Mouse (Mus musculus) intestine, embryonic 16.5 days (tissue): ENCODE results near the gene Terb2. TPM values are rescaled to one million over a fixed set of nuclear protein-coding genes. Genes with fewer than 3 reads are reported as not detected.
A peak's percentile ranks its signal among the peaks of the same experiment; 100 is the strongest.
"Not testable (repeated sequence)": the region's sequence is repeated elsewhere in the genome, so short reads cannot be mapped to it uniquely, and the experiment has no call there.

Experiments used
- ATAC-seq: fragments of 200-750 bp; cut with Nextera tagmentation; 2 replicates; pipeline ENCODE4 v1.8.0; 2017; ENCODE audit warnings: moderate TSS enrichment, moderate library complexity
- H3K27ac ChIP-seq: fragments of 300-500 bp; sonication (generic); 2 replicates; pipeline ENCODE4 v1.5.1; 2014; ENCODE audit warnings: mild to moderate bottlenecking, low read length
- H3K27me3 ChIP-seq: fragments of 300-500 bp; sonication (generic); replicated peaks from 2 replicates; pipeline ENCODE4 v1.6.1; 2014; ENCODE audit warnings: low read length, control low read depth, mixed read lengths; ENCODE audit not compliant: control insufficient read depth, insufficient read depth
- H3K36me3 ChIP-seq: fragments of 300-500 bp; sonication (generic); 2 replicates; pipeline ENCODE4 v1.6.1; 2014; ENCODE audit warnings: low read length, control low read depth; ENCODE audit not compliant: control insufficient read depth, insufficient read depth
- H3K4me1 ChIP-seq: fragments of 300-500 bp; sonication (generic); 2 replicates; pipeline ENCODE4 v1.6.1; 2014; ENCODE audit warnings: low read length, control low read depth, mixed read lengths; ENCODE audit not compliant: control insufficient read depth, insufficient read depth
- H3K4me2 ChIP-seq: fragments of 300-500 bp; sonication (generic); 2 replicates; pipeline ENCODE4 v1.6.1; 2014; ENCODE audit warnings: low read depth, low read length, control low read depth
- H3K4me3 ChIP-seq: fragments of 300-500 bp; sonication (generic); 2 replicates; pipeline ENCODE4 v1.5.1; 2014; ENCODE audit warnings: mild to moderate bottlenecking, low read length
- H3K9ac ChIP-seq: fragments of 300-500 bp; sonication (generic); 2 replicates; pipeline ENCODE4 v1.6.1; 2014; ENCODE audit warnings: low read depth, low read length
- H3K9me3 ChIP-seq: fragments of 300-500 bp; sonication (generic); 2 replicates; pipeline ENCODE4 v1.6.1; 2016; ENCODE audit warnings: low read length, control low read depth; ENCODE audit not compliant: control insufficient read depth
- WGBS: fragments of 180-500 bp; shearing (Covaris S2); extraction: QIAGEN DNeasy Blood & Tissue Kit; methylation state at CpG from one replicate; pipeline ENCODE4 v1.1.7; 2014; 5-methylcytosine and 5-hydroxymethylcytosine counted together
- polyA plus RNA-seq: library from polyadenylated mRNA; unstranded; fragments of >200 nt; fragmentation: Nextera tagmentation; extraction: Ambion mirVana; gene quantifications from 2 replicates; pipeline ENCODE4 v1.2.1, GENCODE M21; 2015

Gene Terb2
- polyA plus RNA-seq, 1 experiment from 2014 or later: not detected

- Histone ChIP-seq H3K36me3 (no peaks in the 10 kb centered on the region), H3K27ac (no peak overlapping the region), H3K4me2 (no peak overlapping the region), H3K9ac (no peak overlapping the region), H3K4me1 (no peaks in the 10 kb centered on the region), H3K9me3 (no peaks in the 10 kb centered on the region), H3K4me3 (no peak overlapping the region), H3K27me3 (no peaks in the 10 kb centered on the region)
- WGBS: 74% methylated on average over 8 of the region's 8 CpGs
- no peak for ATAC-seq
Measured at GRCm38 (mm10) chr2:122180051-122180822, 5.8 kb upstream of the Terb2 start.

GRCm38 (mm10) chr2:122185086-122185485 is 986 bp upstream of the Terb2 start:
- Histone ChIP-seq H3K4me3 (no peak overlapping the region), H3K27me3 (no peaks in the 10 kb centered on the region), H3K27ac (no peak overlapping the region), H3K4me2 (no peak overlapping the region), H3K36me3 (no peaks in the 10 kb centered on the region), H3K9ac (no peak overlapping the region), H3K9me3 (no peaks in the 10 kb centered on the region), H3K4me1 (no peaks in the 10 kb centered on the region)
- ATAC-seq: no peak
- WGBS: 87% methylated on average over 4 of the region's 4 CpGs

- Histone ChIP-seq H3K36me3 (no peaks in the 10 kb centered on the region), H3K9ac (no peak overlapping the region), H3K27me3 (no peaks in the 10 kb centered on the region), H3K4me1 (no peaks in the 10 kb centered on the region), H3K4me3 (no peak overlapping the region), H3K27ac (no peak overlapping the region), H3K9me3 (no peaks in the 10 kb centered on the region), H3K4me2 (no peak overlapping the region)
- peak; percentile 74 for ATAC-seq
- 81% methylated on average over 3 of the region's 3 CpGs for WGBS
Measured at GRCm38 (mm10) chr2:122186751-122187150, 679 bp downstream of the Terb2 start.

GRCm38 (mm10) chr2:122191849-122192248 is 5.8 kb downstream of the Terb2 start:
- no peak overlapping the region for H3K9ac ChIP-seq
- H3K9me3 ChIP-seq: no peaks in the 10 kb centered on the region
- no peaks in the 10 kb centered on the region for H3K4me1 ChIP-seq
- no peak for ATAC-seq
- H3K36me3 ChIP-seq: no peaks in the 10 kb centered on the region
- H3K27ac ChIP-seq: no peak overlapping the region
- WGBS: 73% methylated on average over 3 of the region's 3 CpGs
- H3K4me3 ChIP-seq: no peak overlapping the region
- no peak overlapping the region for H3K4me2 ChIP-seq
- H3K27me3 ChIP-seq: no peaks in the 10 kb centered on the region

GRCm38 (mm10) chr2:122194509-122194929 is 8.4 kb downstream of the Terb2 start:
- no peaks in the 10 kb centered on the region for H3K36me3 ChIP-seq
- H3K27me3 ChIP-seq: no peaks in the 10 kb centered on the region
- peak; percentile 79 for ATAC-seq
- 60% methylated on average over 1 of the region's 1 CpGs for WGBS
- no peak overlapping the region for H3K27ac ChIP-seq
- H3K9me3 ChIP-seq: no peaks in the 10 kb centered on the region
- H3K4me2 ChIP-seq: no peak overlapping the region
- H3K4me1 ChIP-seq: no peaks in the 10 kb centered on the region
- no peak overlapping the region for H3K4me3 ChIP-seq
- H3K9ac ChIP-seq: no peak overlapping the region

GRCm38 (mm10) chr2:122201501-122201900 is 15.4 kb downstream of the Terb2 start:
- H3K9me3 ChIP-seq: no peaks in the 10 kb centered on the region
- no peaks in the 10 kb centered on the region for H3K27me3 ChIP-seq
- no peak overlapping the region for H3K9ac ChIP-seq
- no peaks in the 10 kb centered on the region for H3K4me1 ChIP-seq
- H3K4me3 ChIP-seq: no peak overlapping the region
- H3K4me2 ChIP-seq: no peak overlapping the region
- H3K27ac ChIP-seq: no peak overlapping the region
- 77% methylated on average over 1 of the region's 1 CpGs for WGBS
- no peak for ATAC-seq
- H3K36me3 ChIP-seq: no peaks in the 10 kb centered on the region

- Histone ChIP-seq H3K9ac (no peak overlapping the region), H3K4me2 (no peak overlapping the region), H3K27me3 (no peaks in the 10 kb centered on the region), H3K9me3 (no peaks in the 10 kb centered on the region), H3K4me3 (no peak overlapping the region), H3K4me1 (peaks cover 4% of the 10 kb centered on the region; the same call in 1 of the 2 replicates), H3K36me3 (no peaks in the 10 kb centered on the region), H3K27ac (peak overlapping the region; percentile 86)
- WGBS: 34% methylated on average over 2 of the region's 2 CpGs
- ATAC-seq: peak; percentile 94
Measured at GRCm38 (mm10) chr2:122206440-122207107, 20.5 kb downstream of the Terb2 start.

GRCm38 (mm10) chr2:122210534-122211228 is 24.6 kb downstream of the Terb2 start:
- H3K27me3 ChIP-seq: no peaks in the 10 kb centered on the region
- H3K36me3 ChIP-seq: no peaks in the 10 kb centered on the region
- WGBS: 63% methylated on average over 3 of the region's 3 CpGs
- no peak overlapping the region for H3K4me3 ChIP-seq
- H3K4me1 ChIP-seq: peaks cover 4% of the 10 kb centered on the region; the same call in 1 of the 2 replicates
- H3K27ac ChIP-seq: no peak overlapping the region
- H3K9me3 ChIP-seq: no peaks in the 10 kb centered on the region
- no peak overlapping the region for H3K9ac ChIP-seq
- H3K4me2 ChIP-seq: no peak overlapping the region
- no peak for ATAC-seq

- not testable (repeated sequence) for H3K9ac ChIP-seq, H3K4me2 ChIP-seq, H3K9me3 ChIP-seq, H3K27ac ChIP-seq, H3K4me1 ChIP-seq, H3K27me3 ChIP-seq, H3K36me3 ChIP-seq, H3K4me3 ChIP-seq
- ATAC-seq: peak; percentile 47; the same call in 1 of the 2 replicates
- 78% methylated on average over 4 of the region's 4 CpGs for WGBS
Measured at GRCm38 (mm10) chr2:122217075-122217474, 31.0 kb downstream of the Terb2 start.
